Mouse (Mus musculus) activated CD4-positive, CD25-positive, alpha-beta regulatory T cell, adult 9 weeks (primary cell): ENCODE results near the gene Olfr560. TPM values are rescaled to one million over a fixed set of nuclear protein-coding genes. Genes with fewer than 3 reads are reported as not detected.

Source experiments
- polyA plus RNA-seq: library from polyadenylated mRNA; unstranded; fragments of 100-300 nt; shearing (Covaris generic); gene quantifications from one replicate; pipeline ENCODE4 v1.2.1, GENCODE M21; 2017

The Olfr560 gene
- not detected for polyA plus RNA-seq

DNA sequence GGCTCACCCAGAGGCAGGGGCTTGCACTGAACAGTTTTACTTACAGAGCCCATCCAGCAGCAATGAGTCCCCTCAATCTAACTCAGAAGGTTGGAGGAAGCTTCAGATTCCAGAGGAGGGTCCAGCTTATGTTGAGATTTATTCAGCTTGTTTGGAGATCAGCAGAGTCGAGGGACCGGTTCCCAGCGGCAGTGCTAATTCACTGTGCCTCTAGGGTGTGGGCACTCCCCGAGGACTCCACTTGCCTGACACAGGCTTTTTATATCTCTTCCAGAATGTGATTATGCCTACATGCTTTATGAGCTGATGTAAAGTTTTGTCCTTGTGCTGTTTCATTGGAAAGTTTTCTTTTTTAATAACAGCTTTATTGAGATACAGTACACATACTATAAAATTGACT, at the start of gene Olfr560, which contains the start of gene Olfr78:
Gene Olfr560 (minus strand): TSS at position 101 of the 400 bp plus-strand sequence.
Gene Olfr78 (minus strand): TSS at position 206 of the 400 bp plus-strand sequence.

DNA sequence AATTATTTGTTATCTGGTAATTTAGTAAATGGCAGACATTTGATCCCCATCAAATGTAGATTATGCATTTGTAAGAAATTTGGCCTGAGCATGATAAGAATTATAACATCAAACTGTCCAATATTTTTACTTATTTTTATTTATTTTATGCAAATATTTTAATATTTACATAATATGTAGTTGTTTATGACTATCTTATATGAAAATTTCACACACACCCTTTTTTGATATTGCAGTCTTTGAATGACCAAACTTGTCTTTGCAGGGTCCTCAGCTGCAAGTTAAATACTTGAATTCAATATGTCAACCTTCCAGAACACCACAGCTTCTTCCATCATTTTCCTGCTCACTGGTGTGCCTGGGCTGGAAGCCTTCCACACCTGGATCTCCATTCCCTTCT, 44.0 kb upstream of the Olfr560 start, which contains the start of gene Olfr564:
Gene Olfr564 (plus strand): TSS at position 301 of the 400 bp plus-strand sequence.

DNA sequence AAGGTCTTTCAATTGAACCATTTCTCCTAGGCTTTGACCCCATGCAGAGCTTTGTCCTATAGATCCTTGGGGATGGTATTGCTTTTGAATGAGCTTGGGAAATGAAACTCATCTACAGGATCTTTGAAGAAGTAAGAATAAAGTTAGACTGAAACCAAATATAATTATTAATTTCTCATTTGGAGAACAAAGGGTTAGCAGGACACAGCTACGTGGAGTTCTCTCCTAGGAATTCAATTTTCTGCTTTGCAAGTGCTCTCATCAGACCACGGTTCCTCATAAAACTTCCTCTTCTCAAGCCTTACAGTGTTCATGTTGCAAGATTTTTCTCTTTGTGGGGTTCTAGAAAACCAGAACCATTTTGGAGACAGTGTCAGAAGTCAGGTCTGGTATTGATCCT, 11.8 kb upstream of the Olfr560 start, which contains the start of gene Olfr561:
Gene Olfr561 (plus strand): TSS at position 301 of the 400 bp plus-strand sequence.

DNA sequence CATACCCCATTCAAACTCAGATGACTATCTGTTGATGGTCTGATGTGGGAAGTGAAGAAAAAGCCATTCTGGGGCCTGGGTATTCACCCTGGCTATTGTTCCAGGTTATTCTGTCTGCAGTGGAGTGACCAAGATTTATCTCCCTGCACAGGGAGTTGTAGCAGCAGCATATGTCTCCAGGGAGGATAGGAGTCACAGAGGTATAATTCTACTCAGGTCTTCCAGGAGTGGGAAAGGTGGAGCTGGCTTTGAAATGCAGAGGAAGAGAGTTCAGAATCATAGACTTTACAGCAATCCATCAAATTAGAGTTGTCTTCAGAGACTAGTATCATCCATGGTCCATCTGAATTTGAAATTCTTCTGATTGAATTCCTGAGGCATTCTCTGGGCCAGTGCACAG, 31.8 kb downstream of the Olfr560 start, which contains the start of gene Olfr559:
Gene Olfr559 (minus strand): TSS at position 101 of the 400 bp plus-strand sequence.

DNA sequence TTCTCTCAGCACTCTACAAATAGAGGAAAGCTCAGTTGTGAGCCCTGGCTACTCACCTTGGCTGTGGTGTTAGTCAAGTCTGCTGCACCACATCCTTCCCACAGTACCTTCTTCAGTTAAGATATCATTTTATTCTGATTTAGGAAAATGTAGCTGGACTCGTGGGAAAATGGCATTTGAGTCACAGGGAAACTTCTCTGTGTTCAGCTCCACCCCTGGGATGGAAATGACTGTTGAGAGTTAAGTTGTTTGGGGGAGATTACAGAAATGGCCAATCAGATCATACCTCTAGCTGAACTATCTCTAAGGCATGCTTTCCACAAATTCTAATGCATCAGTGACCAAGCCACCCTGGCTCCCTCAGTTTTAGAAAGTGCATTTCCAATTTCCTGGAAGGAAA, 40.2 kb downstream of the Olfr560 start, which contains the start of gene Olfr33:
Gene Olfr33 (minus strand): TSS at position 101 of the 400 bp plus-strand sequence.

DNA sequence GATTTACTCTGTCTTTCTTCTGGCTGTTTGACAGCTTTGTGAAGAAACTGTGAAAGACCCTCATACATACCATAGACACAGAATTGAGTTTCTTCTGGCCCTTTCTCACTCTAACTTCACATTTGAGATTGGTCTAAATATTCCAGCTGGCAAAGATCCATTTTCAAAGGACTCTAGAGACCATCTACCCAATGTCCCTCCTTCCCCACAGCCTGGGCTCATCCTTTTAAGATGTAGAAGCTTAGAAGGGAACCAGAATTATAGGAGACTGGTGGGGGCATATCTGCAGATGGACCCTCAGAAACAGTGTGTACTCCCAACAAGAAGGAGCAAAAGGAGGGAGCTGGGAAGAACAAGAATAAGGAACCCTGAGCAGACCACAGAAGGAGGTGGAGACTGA, 57.3 kb downstream of the Olfr560 start, which contains the start of gene Olfr558:
Gene Olfr558 (plus strand): TSS at position 301 of the 400 bp plus-strand sequence.

Other genes starting within 250 kb of the Olfr560 start
- not detected for gene Olfr547, start 224.6 kb downstream of the Olfr560 start, polyA plus RNA-seq
- not detected for gene Olfr548-ps1, start 218.5 kb downstream of the Olfr560 start, polyA plus RNA-seq
- not detected for gene Olfr549, start 209.5 kb downstream of the Olfr560 start, polyA plus RNA-seq
- gene Trim21, start 193.9 kb downstream of the Olfr560 start, polyA plus RNA-seq, result 116 TPM
- gene Olfr550, start 187.9 kb downstream of the Olfr560 start, polyA plus RNA-seq, result not detected
- gene Olfr551, start 167.5 kb downstream of the Olfr560 start, polyA plus RNA-seq, result not detected
- gene Olfr552, start 161.6 kb downstream of the Olfr560 start, polyA plus RNA-seq, result not detected
- gene Olfr553, start 141.1 kb downstream of the Olfr560 start, polyA plus RNA-seq, result not detected
- not detected for gene Olfr554, start 120.9 kb downstream of the Olfr560 start, polyA plus RNA-seq
- not detected for gene Olfr555, start 100.5 kb downstream of the Olfr560 start, polyA plus RNA-seq
- not detected for gene Olfr556, start 94.5 kb downstream of the Olfr560 start, polyA plus RNA-seq
- gene Trim68, start 72.0 kb downstream of the Olfr560 start, polyA plus RNA-seq, result 17.4 TPM
- gene Olfr557, start 63.5 kb downstream of the Olfr560 start, polyA plus RNA-seq, result not detected
- not detected for gene Olfr558, start 57.2 kb downstream of the Olfr560 start, polyA plus RNA-seq
- gene Olfr33, start 40.3 kb downstream of the Olfr560 start, polyA plus RNA-seq, result not detected
- not detected for gene Olfr559, start 31.9 kb downstream of the Olfr560 start, polyA plus RNA-seq
- gene Olfr78, start 105 bp upstream of the Olfr560 start, polyA plus RNA-seq, result not detected
- gene Olfr561, start 11.9 kb upstream of the Olfr560 start, polyA plus RNA-seq, result not detected
- gene Olfr564, start 44.1 kb upstream of the Olfr560 start, polyA plus RNA-seq, result not detected
- gene Olfr566, start 99.4 kb upstream of the Olfr560 start, polyA plus RNA-seq, result not detected
- gene Olfr568, start 117.8 kb upstream of the Olfr560 start, polyA plus RNA-seq, result not detected
- gene Olfr569, start 131.5 kb upstream of the Olfr560 start, polyA plus RNA-seq, result not detected
- gene Olfr570, start 135.2 kb upstream of the Olfr560 start, polyA plus RNA-seq, result not detected
- gene Olfr571, start 158.2 kb upstream of the Olfr560 start, polyA plus RNA-seq, result not detected
- not detected for gene Olfr572, start 165.0 kb upstream of the Olfr560 start, polyA plus RNA-seq
- gene Olfr573-ps1, start 183.2 kb upstream of the Olfr560 start, polyA plus RNA-seq, result not detected
- not detected for gene Olfr574, start 189.1 kb upstream of the Olfr560 start, polyA plus RNA-seq
- gene Olfr575, start 199.4 kb upstream of the Olfr560 start, polyA plus RNA-seq, result not detected
- gene Olfr576, start 203.3 kb upstream of the Olfr560 start, polyA plus RNA-seq, result not detected
- not detected for gene Olfr577, start 216.6 kb upstream of the Olfr560 start, polyA plus RNA-seq
- not detected for gene Olfr578, start 230.0 kb upstream of the Olfr560 start, polyA plus RNA-seq